Mouse (Mus musculus): ENCODE data around the gene Scamp1. TPM values are rescaled to one million over a fixed set of nuclear protein-coding genes. Genes with fewer than 3 reads are reported as not detected.

Gene Scamp1
- polyA plus RNA-seq, 1 experiment, result 5.3 TPM

- Histone ChIP-seq H3K27me3 (ENCODE audit: control insufficient read depth, insufficient read depth, insufficient read length) (no peaks in the 10 kb centered on the region), H3K79me3 (ENCODE audit: low read depth) (no peaks in the 10 kb centered on the region), H3ac (ENCODE audit: control insufficient read depth, insufficient read length, low read depth) (no peak overlapping the region), H3K4me3 (ENCODE audit: insufficient read depth, poor library complexity, severe bottlenecking) (no peak overlapping the region), H3K79me2 (ENCODE audit: control insufficient read depth, insufficient read depth) (no peaks in the 10 kb centered on the region), H3K36me3 (ENCODE audit: control insufficient read depth, insufficient read depth) (peaks cover 5% of the 10 kb centered on the region)
- no peak for TF ChIP-seq MYOG (IDR thresholded peaks at IDR 0.05; ENCODE audit: control insufficient read depth, extremely low read depth, insufficient read length)
- no peak for TF ChIP-seq MAX (IDR thresholded peaks at IDR 0.05)
- no peak for TF ChIP-seq CEBPB (IDR thresholded peaks at IDR 0.05; ENCODE audit: low read depth)
- no peak for TF ChIP-seq FOSL1 (IDR thresholded peaks at IDR 0.05; ENCODE audit: insufficient read depth, low read length, poor library complexity, severe bottlenecking)
- TF ChIP-seq MYOD1 (IDR thresholded peaks at IDR 0.05; ENCODE audit: control insufficient read depth, insufficient read length, low read depth), result no peak
- no peak for TF ChIP-seq CTCF (IDR thresholded peaks at IDR 0.05; ENCODE audit: control insufficient read depth, insufficient read depth, insufficient read length)
- TF ChIP-seq USF1 (IDR thresholded peaks at IDR 0.05; ENCODE audit: low read depth), result no peak
Observed at GRCm38 (mm10) chr13:94208892-94209291, 76.8 kb downstream of the Scamp1 start.

DNA sequence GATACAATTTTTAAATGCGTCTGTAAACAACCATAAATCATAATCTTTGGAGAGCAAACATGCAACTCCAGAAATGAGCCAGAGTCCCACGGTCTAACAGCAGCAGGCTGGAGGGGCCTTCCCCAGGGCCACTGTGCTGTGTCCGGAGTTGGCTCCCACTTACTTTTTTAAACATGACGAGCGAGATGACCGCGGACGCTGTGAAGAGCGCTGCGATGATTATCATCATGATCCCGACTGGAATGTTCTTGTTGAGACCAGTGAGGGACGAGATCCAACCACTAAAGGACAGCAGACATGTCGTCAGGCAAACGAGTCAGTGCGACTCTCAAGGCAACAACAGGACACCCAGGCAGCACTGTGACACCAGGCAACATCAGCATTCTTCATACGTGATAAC is 77.7 kb downstream of the Scamp1 start:
- Histone ChIP-seq H3ac (ENCODE audit: control insufficient read depth, insufficient read length, low read depth) (no peak overlapping the region), H3K27me3 (ENCODE audit: control insufficient read depth, insufficient read depth, insufficient read length) (no peaks in the 10 kb centered on the region), H3K79me3 (ENCODE audit: low read depth) (no peaks in the 10 kb centered on the region), H3K4me3 (ENCODE audit: insufficient read depth, poor library complexity, severe bottlenecking) (no peak overlapping the region), H3K79me2 (ENCODE audit: control insufficient read depth, insufficient read depth) (no peaks in the 10 kb centered on the region), H3K36me3 (ENCODE audit: control insufficient read depth, insufficient read depth) (peaks cover 5% of the 10 kb centered on the region)
- TF ChIP-seq FOSL1 (IDR thresholded peaks at IDR 0.05; ENCODE audit: insufficient read depth, low read length, poor library complexity, severe bottlenecking) (no peak), USF1 (IDR thresholded peaks at IDR 0.05; ENCODE audit: low read depth) (no peak), CEBPB (IDR thresholded peaks at IDR 0.05; ENCODE audit: low read depth) (no peak), MYOD1 (IDR thresholded peaks at IDR 0.05; ENCODE audit: control insufficient read depth, insufficient read length, low read depth) (no peak), CTCF (IDR thresholded peaks at IDR 0.05; ENCODE audit: control insufficient read depth, insufficient read depth, insufficient read length) (no peak)

DNA sequence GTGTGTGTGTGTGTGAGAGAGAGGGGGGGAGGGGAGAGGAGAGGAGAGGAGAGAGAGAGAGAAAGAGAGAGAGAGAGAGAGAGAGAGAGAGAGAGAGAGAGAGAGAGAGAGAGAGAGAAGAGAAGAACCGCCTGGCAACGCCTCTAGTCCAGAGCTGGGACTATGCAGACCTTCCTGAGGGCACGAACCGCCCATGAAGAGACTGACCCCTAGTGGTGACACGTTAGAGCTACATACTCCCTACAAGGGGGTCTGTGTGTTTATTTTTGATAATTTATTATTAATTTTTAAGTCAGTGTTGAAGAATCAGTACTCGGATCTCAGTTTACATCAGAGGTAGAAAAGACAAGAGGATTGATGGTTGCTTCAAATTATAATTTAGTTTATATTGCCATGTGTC is 80.4 kb downstream of the Scamp1 start:
- Histone ChIP-seq H3ac (ENCODE audit: control insufficient read depth, insufficient read length, low read depth) (no peak overlapping the region), H3K36me3 (ENCODE audit: control insufficient read depth, insufficient read depth) (peaks cover 5% of the 10 kb centered on the region), H3K4me3 (ENCODE audit: insufficient read depth, poor library complexity, severe bottlenecking) (no peak overlapping the region), H3K27me3 (ENCODE audit: control insufficient read depth, insufficient read depth, insufficient read length) (no peaks in the 10 kb centered on the region), H3K79me3 (ENCODE audit: low read depth) (no peaks in the 10 kb centered on the region), H3K79me2 (ENCODE audit: control insufficient read depth, insufficient read depth) (no peaks in the 10 kb centered on the region)
- TF ChIP-seq FOSL1 (IDR thresholded peaks at IDR 0.05; ENCODE audit: insufficient read depth, low read length, poor library complexity, severe bottlenecking) (no peak), CTCF (IDR thresholded peaks at IDR 0.05; ENCODE audit: control insufficient read depth, insufficient read depth, insufficient read length) (peak; percentile 48)

DNA sequence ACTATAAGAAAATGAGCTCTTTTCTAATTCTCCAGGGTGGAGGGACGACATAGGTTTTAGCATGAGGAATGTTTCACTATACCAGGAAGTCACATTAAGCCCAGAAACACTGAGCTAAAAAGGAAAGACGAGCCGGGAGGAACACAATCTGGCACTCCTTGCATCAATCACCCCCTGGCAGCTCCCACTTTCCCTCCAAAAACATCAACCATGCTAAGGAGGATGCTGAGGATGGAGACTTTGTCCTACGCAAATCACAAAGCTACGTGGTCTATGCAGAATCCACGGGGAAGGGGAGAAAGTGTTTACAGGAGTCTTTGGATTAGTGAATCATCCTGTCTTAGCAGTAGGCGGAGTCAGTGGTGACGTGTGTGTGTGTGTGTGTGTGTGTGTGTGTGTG is 85.8 kb downstream of the Scamp1 start:
- H3K79me2 ChIP-seq (ENCODE audit: control insufficient read depth, insufficient read depth), result no peaks in the 10 kb centered on the region
- peaks cover 7% of the 10 kb centered on the region for H3K36me3 ChIP-seq (ENCODE audit: control insufficient read depth, insufficient read depth)

DNA sequence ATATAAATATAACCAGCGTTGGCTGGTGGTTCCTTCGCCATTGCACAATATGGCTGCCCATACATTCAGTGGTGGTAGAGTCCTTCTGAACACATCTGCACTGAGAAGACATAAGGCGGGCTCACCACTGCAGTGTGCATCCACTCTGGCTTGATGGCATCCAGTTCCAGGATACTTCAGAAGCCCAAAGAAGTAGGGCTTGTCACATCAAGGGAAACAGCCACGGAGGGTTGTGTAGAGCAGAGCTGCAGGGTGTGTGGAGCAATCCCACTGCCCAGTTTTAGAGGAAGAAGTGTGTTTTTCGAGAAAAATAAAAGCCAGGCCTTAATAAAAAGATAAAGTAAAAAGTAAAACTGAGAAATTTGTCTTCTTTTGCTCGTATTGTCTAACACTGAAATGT is 87.0 kb downstream of the Scamp1 start:
- H3K4me3 ChIP-seq (ENCODE audit: insufficient read depth, poor library complexity, severe bottlenecking), result no peak overlapping the region
- H3ac ChIP-seq (ENCODE audit: control insufficient read depth, insufficient read length, low read depth), result no peak overlapping the region
- no peaks in the 10 kb centered on the region for H3K79me2 ChIP-seq (ENCODE audit: control insufficient read depth, insufficient read depth)
- no peak for TF ChIP-seq USF1 (IDR thresholded peaks at IDR 0.05; ENCODE audit: low read depth)
- TF ChIP-seq FOSL1 (IDR thresholded peaks at IDR 0.05; ENCODE audit: insufficient read depth, low read length, poor library complexity, severe bottlenecking), result no peak
- no peak for TF ChIP-seq MYOD1 (IDR thresholded peaks at IDR 0.05; ENCODE audit: control insufficient read depth, insufficient read length, low read depth)
- H3K36me3 ChIP-seq (ENCODE audit: control insufficient read depth, insufficient read depth), result peaks cover 7% of the 10 kb centered on the region
- H3K79me3 ChIP-seq (ENCODE audit: low read depth), result no peaks in the 10 kb centered on the region
- no peaks in the 10 kb centered on the region for H3K27me3 ChIP-seq (ENCODE audit: control insufficient read depth, insufficient read depth, insufficient read length)

More for the DNA sequence above, 85.8 kb downstream of the Scamp1 start:
- Histone ChIP-seq H3ac (ENCODE audit: control insufficient read depth, insufficient read length, low read depth) (no peak overlapping the region), H3K4me3 (ENCODE audit: insufficient read depth, poor library complexity, severe bottlenecking) (no peak overlapping the region), H3K79me3 (ENCODE audit: low read depth) (no peaks in the 10 kb centered on the region), H3K27me3 (ENCODE audit: control insufficient read depth, insufficient read depth, insufficient read length) (no peaks in the 10 kb centered on the region)
- TF ChIP-seq MAX (IDR thresholded peaks at IDR 0.05), result no peak
- TF ChIP-seq CTCF (IDR thresholded peaks at IDR 0.05; ENCODE audit: control insufficient read depth, insufficient read depth, insufficient read length), result no peak
- TF ChIP-seq MYOD1 (IDR thresholded peaks at IDR 0.05; ENCODE audit: control insufficient read depth, insufficient read length, low read depth), result no peak
- TF ChIP-seq CEBPB (IDR thresholded peaks at IDR 0.05; ENCODE audit: low read depth), result no peak
- no peak for TF ChIP-seq FOSL1 (IDR thresholded peaks at IDR 0.05; ENCODE audit: insufficient read depth, low read length, poor library complexity, severe bottlenecking)
- TF ChIP-seq MYOG (IDR thresholded peaks at IDR 0.05; ENCODE audit: control insufficient read depth, extremely low read depth, insufficient read length), result no peak
- TF ChIP-seq USF1 (IDR thresholded peaks at IDR 0.05; ENCODE audit: low read depth), result no peak

DNA sequence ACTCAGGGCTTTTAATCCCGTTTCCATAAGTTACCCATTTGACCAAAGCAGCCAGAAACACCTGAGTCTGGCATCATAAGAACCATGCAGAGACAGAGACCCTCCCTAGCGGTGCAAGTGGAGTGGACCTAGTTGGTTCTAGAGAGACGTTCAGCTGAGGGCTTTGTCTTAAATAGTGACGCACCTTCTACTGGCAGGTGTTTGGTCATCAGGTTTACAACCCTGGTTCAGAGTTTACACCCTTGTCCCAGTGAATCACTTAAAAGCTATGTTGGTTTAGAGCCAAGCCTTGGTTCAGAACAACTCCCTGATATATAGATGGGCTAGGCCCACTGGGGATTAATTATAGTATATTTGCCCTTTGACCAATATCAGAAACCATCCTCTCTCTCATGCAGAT is 92.4 kb downstream of the Scamp1 start:
- no peak overlapping the region for H3K4me3 ChIP-seq (ENCODE audit: insufficient read depth, poor library complexity, severe bottlenecking)
- TF ChIP-seq MYOG (IDR thresholded peaks at IDR 0.05; ENCODE audit: control insufficient read depth, extremely low read depth, insufficient read length), result no peak
- no peak for TF ChIP-seq MYOD1 (IDR thresholded peaks at IDR 0.05; ENCODE audit: control insufficient read depth, insufficient read length, low read depth)
- no peak for TF ChIP-seq USF1 (IDR thresholded peaks at IDR 0.05; ENCODE audit: low read depth)
- no peak for TF ChIP-seq MAX (IDR thresholded peaks at IDR 0.05)
- TF ChIP-seq CEBPB (IDR thresholded peaks at IDR 0.05; ENCODE audit: low read depth), result no peak
- TF ChIP-seq CTCF (IDR thresholded peaks at IDR 0.05; ENCODE audit: control insufficient read depth, insufficient read depth, insufficient read length), result no peak
- TF ChIP-seq FOSL1 (IDR thresholded peaks at IDR 0.05; ENCODE audit: insufficient read depth, low read length, poor library complexity, severe bottlenecking), result no peak
- no peaks in the 10 kb centered on the region for H3K27me3 ChIP-seq (ENCODE audit: control insufficient read depth, insufficient read depth, insufficient read length)
- peaks cover 37% of the 10 kb centered on the region for H3K79me2 ChIP-seq (ENCODE audit: control insufficient read depth, insufficient read depth)
- no peak overlapping the region for H3ac ChIP-seq (ENCODE audit: control insufficient read depth, insufficient read length, low read depth)
- peaks cover 4% of the 10 kb centered on the region for H3K79me3 ChIP-seq (ENCODE audit: low read depth)
- peaks cover 16% of the 10 kb centered on the region for H3K36me3 ChIP-seq (ENCODE audit: control insufficient read depth, insufficient read depth)

Measured in C2C12 (cell line).